Mouse (Mus musculus): Measurements from ENCODE around the gene Grxcr1. TPM values are rescaled to one million over a fixed set of nuclear protein-coding genes. Genes with fewer than 3 reads are reported as not detected.

Gene Grxcr1
- polyA plus RNA-seq, 1 experiment from 2014 or later, result not detected

DNA sequence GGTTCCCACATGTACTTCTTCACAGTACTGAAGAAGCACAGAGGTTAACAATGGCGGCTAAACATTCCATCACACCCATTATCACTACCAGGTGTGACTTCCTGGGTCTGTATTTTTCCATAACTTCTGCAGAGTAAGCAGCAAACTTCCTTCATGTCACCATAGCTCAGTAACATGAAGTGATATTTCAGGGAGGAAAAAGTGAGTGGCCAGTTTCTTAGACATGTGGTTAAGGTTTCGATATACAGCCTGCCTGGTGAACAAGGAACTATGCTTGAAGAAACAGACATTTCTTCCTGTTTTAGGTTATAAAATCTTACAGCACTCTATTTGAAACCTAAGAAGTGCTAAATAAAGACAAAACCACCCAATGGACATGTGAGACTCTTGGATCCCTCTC, 1.7 kb downstream of the Grxcr1 start:
- Histone ChIP-seq H3K9me3 (no peaks in the 10 kb centered on the region), H3K27me3 (replicated peaks) (no peaks in the 10 kb centered on the region), H3K4me2 (no peak overlapping the region), H3K36me3 (no peaks in the 10 kb centered on the region), H3K4me3 (replicated peaks) (no peak overlapping the region), H3K27ac (no peak overlapping the region), H3K4me1 (no peaks in the 10 kb centered on the region), H3K9ac (no peak overlapping the region)
- 80% methylated on average over 2 of the region's 2 CpGs for WGBS
- ATAC-seq (ENCODE audit: insufficient read depth, low FRiP score, low read depth), result no peak

DNA sequence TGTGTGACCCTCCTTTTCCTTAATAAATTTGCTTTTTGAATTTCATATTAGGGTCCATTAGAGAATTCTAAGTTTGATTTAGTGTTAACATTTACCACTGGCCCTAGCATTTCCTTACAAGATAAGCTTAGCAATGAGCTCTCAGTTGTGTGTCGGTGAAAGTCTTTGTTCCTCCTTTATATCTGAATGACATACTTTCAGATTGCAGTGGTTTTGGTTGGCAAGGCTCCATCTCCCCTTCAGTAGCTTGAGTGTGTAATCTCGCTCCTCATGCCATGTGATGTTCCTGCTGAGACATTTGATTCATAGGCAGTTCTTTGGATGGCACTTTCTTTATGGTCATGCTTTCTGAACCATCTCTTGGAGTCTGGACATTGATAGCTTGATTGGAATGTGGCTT, 7.4 kb downstream of the Grxcr1 start:
- no peak overlapping the region for H3K4me2 ChIP-seq
- H3K4me3 ChIP-seq (replicated peaks), result no peak overlapping the region
- H3K36me3 ChIP-seq, result no peaks in the 10 kb centered on the region
- no peak overlapping the region for H3K9ac ChIP-seq
- no peaks in the 10 kb centered on the region for H3K9me3 ChIP-seq
- H3K4me1 ChIP-seq, result no peaks in the 10 kb centered on the region
- WGBS, result 73% methylated on average over 2 of the region's 2 CpGs
- no peak for ATAC-seq (ENCODE audit: insufficient read depth, low FRiP score, low read depth)
- no peak overlapping the region for H3K27ac ChIP-seq
- no peaks in the 10 kb centered on the region for H3K27me3 ChIP-seq (replicated peaks)

GRCm38 (mm10) chr5:68043339-68043738, 11.7 kb downstream of the Grxcr1 start:
- no peaks in the 10 kb centered on the region for H3K27me3 ChIP-seq (replicated peaks)
- H3K27ac ChIP-seq, result no peak overlapping the region
- no peaks in the 10 kb centered on the region for H3K9me3 ChIP-seq
- H3K36me3 ChIP-seq, result no peaks in the 10 kb centered on the region
- 89% methylated on average over 5 of the region's 5 CpGs for WGBS
- no peaks in the 10 kb centered on the region for H3K4me1 ChIP-seq
- ATAC-seq (ENCODE audit: insufficient read depth, low FRiP score, low read depth), result no peak
- no peak overlapping the region for H3K9ac ChIP-seq
- H3K4me3 ChIP-seq (replicated peaks), result no peak overlapping the region
- H3K4me2 ChIP-seq, result no peak overlapping the region

GRCm38 (mm10) chr5:68048783-68049182, 17.1 kb downstream of the Grxcr1 start:
- no peak overlapping the region for H3K4me2 ChIP-seq
- no peaks in the 10 kb centered on the region for H3K9me3 ChIP-seq
- no peaks in the 10 kb centered on the region for H3K36me3 ChIP-seq
- no peaks in the 10 kb centered on the region for H3K27me3 ChIP-seq (replicated peaks)
- no peaks in the 10 kb centered on the region for H3K4me1 ChIP-seq
- ATAC-seq (ENCODE audit: insufficient read depth, low FRiP score, low read depth), result no peak
- WGBS, result 53% methylated on average over 4 of the region's 4 CpGs
- H3K27ac ChIP-seq, result no peak overlapping the region
- H3K4me3 ChIP-seq (replicated peaks), result no peak overlapping the region
- H3K9ac ChIP-seq, result no peak overlapping the region

DNA sequence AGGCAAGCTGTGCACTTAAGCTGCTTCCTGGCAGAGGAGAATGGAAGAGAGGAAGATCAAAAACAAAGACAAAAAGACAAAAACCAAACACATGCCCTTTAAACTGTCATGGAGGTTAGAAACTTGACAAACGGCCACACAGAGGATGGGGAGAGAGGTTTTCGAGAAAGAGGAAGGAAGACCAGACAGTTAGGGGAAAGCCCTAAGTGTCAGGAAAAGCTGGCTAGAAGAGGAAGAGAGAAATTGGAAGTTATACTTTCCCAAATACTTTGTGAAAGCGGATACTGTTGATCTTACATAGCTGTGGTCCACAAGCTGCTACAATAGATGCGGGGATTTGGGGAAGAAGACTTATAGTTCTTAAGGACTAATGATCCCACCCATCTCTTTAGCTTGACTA, 17.9 kb downstream of the Grxcr1 start:
- no peaks in the 10 kb centered on the region for H3K4me1 ChIP-seq
- no peak overlapping the region for H3K9ac ChIP-seq
- H3K36me3 ChIP-seq, result no peaks in the 10 kb centered on the region
- no peak for ATAC-seq (ENCODE audit: insufficient read depth, low FRiP score, low read depth)
- 52% methylated on average over 4 of the region's 4 CpGs for WGBS
- no peaks in the 10 kb centered on the region for H3K27me3 ChIP-seq (replicated peaks)
- H3K4me3 ChIP-seq (replicated peaks), result no peak overlapping the region
- H3K4me2 ChIP-seq, result no peak overlapping the region
- no peak overlapping the region for H3K27ac ChIP-seq
- no peaks in the 10 kb centered on the region for H3K9me3 ChIP-seq

GRCm38 (mm10) chr5:68051101-68051500, 19.5 kb downstream of the Grxcr1 start:
- no peaks in the 10 kb centered on the region for H3K4me1 ChIP-seq
- ATAC-seq (ENCODE audit: insufficient read depth, low FRiP score, low read depth), result no peak

DNA sequence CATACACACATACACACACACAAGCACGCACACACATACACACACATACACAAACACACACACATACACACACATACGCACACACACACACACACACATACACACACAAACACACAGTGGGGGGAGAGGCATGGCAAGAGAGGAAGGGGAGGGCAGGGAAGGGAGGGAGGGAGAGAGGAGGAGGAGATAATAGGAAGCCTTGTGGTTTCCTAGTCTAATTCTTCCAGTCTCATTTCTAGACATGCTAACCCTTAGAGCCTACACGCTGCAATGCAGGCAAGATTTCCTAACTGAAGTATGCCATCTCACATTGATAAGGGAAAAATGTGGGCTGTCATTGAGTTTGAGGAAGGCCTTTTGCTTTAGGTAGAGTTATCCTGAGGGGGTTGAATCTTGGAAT, 25.9 kb downstream of the Grxcr1 start:
- no peaks in the 10 kb centered on the region for H3K27me3 ChIP-seq (replicated peaks)

More at GRCm38 (mm10) chr5:68051101-68051500, 19.5 kb downstream of the Grxcr1 start:
- Histone ChIP-seq H3K27ac (no peak overlapping the region), H3K9me3 (no peaks in the 10 kb centered on the region), H3K4me3 (replicated peaks) (no peak overlapping the region), H3K9ac (no peak overlapping the region), H3K36me3 (no peaks in the 10 kb centered on the region), H3K4me2 (no peak overlapping the region), H3K27me3 (replicated peaks) (no peaks in the 10 kb centered on the region)
- 59% methylated on average over 5 of the region's 5 CpGs for WGBS

DNA sequence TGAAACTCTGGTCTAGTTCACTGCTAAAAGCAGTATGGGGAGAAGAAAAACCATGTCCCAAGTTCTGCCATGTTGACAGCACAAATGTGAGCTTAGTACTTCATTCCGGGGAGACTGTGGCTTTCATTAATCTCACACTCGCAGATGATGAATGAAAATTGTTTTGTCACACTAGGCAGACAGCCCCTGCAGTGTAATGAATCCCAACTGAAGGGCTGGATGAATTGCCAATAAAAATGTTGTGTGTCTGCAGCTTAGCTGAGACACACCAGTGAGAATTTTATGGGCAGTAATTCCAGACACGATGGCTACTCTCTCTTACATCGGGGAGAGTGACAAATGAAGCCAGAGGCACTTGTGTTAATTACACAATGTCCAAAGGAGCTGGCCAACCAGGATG, 37.1 kb downstream of the Grxcr1 start:
- Histone ChIP-seq H3K4me2 (no peak overlapping the region), H3K4me3 (replicated peaks) (no peak overlapping the region), H3K27ac (no peak overlapping the region), H3K27me3 (replicated peaks) (no peaks in the 10 kb centered on the region), H3K9ac (no peak overlapping the region), H3K9me3 (no peaks in the 10 kb centered on the region), H3K4me1 (no peaks in the 10 kb centered on the region), H3K36me3 (no peaks in the 10 kb centered on the region)
- 60% methylated on average over 4 of the region's 4 CpGs for WGBS
- no peak for ATAC-seq (ENCODE audit: insufficient read depth, low FRiP score, low read depth)

More for the DNA sequence above, 25.9 kb downstream of the Grxcr1 start:
- no peaks in the 10 kb centered on the region for H3K4me1 ChIP-seq
- WGBS, result 78% methylated on average over 3 of the region's 3 CpGs
- no peak overlapping the region for H3K4me3 ChIP-seq (replicated peaks)
- no peaks in the 10 kb centered on the region for H3K36me3 ChIP-seq
- H3K27ac ChIP-seq, result no peak overlapping the region
- no peak for ATAC-seq (ENCODE audit: insufficient read depth, low FRiP score, low read depth)
- H3K4me2 ChIP-seq, result no peak overlapping the region
- no peaks in the 10 kb centered on the region for H3K9me3 ChIP-seq
- no peak overlapping the region for H3K9ac ChIP-seq

GRCm38 (mm10) chr5:68070308-68070707, 38.7 kb downstream of the Grxcr1 start:
- no peaks in the 10 kb centered on the region for H3K4me1 ChIP-seq
- no peak for ATAC-seq (ENCODE audit: insufficient read depth, low FRiP score, low read depth)
- H3K27ac ChIP-seq, result no peak overlapping the region
- 86% methylated on average over 3 of the region's 3 CpGs for WGBS
- H3K9ac ChIP-seq, result no peak overlapping the region
- no peak overlapping the region for H3K4me3 ChIP-seq (replicated peaks)
- no peaks in the 10 kb centered on the region for H3K27me3 ChIP-seq (replicated peaks)
- H3K4me2 ChIP-seq, result no peak overlapping the region
- no peaks in the 10 kb centered on the region for H3K9me3 ChIP-seq
- H3K36me3 ChIP-seq, result no peaks in the 10 kb centered on the region

DNA sequence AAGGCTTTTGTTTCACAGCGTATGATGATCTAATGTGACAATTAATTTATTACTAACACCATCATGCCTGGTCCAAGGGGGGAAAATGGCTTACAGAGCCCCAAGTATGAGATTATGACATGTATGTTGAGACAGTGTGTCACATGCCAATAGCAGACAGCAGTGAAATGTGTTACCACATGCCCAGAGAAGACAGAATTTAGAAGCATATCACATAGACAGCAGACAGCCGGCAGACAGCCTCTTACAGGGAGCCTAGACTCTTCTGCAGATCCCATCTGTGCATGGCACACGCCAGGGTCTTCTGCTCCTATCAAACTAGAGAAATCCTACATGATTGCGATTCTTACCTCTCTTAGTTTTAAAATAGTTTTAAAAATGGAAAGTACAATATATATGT, 40.2 kb downstream of the Grxcr1 start:
- Histone ChIP-seq H3K4me1 (no peaks in the 10 kb centered on the region), H3K27me3 (replicated peaks) (no peaks in the 10 kb centered on the region), H3K9ac (no peak overlapping the region), H3K4me3 (replicated peaks) (no peak overlapping the region), H3K27ac (no peak overlapping the region), H3K36me3 (no peaks in the 10 kb centered on the region), H3K9me3 (no peaks in the 10 kb centered on the region), H3K4me2 (no peak overlapping the region)
- ATAC-seq (ENCODE audit: insufficient read depth, low FRiP score, low read depth), result no peak
- WGBS, result 86% methylated on average over 4 of the region's 4 CpGs

DNA sequence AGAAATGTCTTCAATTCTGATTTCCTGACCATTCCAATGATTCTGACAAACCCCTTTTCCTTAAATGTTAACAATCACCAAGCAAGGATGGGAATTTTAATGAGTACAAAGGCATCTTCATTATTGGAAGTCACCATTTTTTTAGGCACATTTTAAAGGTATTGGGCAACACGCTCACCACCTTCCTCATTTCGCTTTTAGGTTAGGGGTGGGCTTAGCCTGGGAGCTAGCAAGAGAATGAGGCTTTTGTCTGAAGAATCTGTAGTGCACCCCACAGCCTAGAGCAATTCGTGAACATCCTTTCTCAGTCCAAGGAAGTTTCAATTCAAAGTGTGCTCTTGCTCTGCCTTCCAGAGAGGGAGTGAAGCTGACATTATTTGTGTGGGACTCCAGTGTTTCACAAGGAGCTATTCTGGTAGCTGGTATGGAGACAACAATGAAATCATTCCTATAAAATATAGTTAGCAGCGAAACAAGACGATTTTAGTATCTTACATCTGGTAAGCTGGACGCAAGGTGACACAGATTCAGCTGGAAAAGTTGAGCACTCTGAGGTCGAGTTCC, 55.0 kb downstream of the Grxcr1 start:
- no peaks in the 10 kb centered on the region for H3K27me3 ChIP-seq (replicated peaks)
- H3K4me2 ChIP-seq, result no peak overlapping the region
- no peak overlapping the region for H3K27ac ChIP-seq
- H3K36me3 ChIP-seq, result no peaks in the 10 kb centered on the region
- 75% methylated on average over 7 of the region's 7 CpGs for WGBS
- H3K4me3 ChIP-seq (replicated peaks), result no peak overlapping the region
- H3K4me1 ChIP-seq, result no peaks in the 10 kb centered on the region
- ATAC-seq (ENCODE audit: insufficient read depth, low FRiP score, low read depth), result no peak
- no peaks in the 10 kb centered on the region for H3K9me3 ChIP-seq
- H3K9ac ChIP-seq, result no peak overlapping the region

DNA sequence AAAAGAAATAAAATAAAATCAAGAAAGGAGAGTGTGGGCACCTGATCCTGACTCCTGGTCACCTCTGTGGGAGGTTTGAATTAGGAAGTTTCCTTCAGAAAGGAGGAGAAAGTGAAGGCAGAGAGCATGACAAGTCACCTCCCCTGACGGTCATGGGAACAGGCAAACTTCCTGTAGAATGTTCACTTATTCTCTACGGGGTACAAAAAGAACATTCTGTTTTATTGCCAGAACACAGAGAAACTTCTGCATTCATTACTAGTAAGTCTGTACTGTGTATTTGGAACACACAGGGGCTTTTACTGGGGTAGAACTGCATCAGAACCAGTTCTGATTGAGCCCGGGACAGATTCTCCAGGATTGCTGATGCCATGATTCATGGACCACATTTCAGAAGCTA, 55.5 kb downstream of the Grxcr1 start:
- Histone ChIP-seq H3K27me3 (replicated peaks) (no peaks in the 10 kb centered on the region), H3K4me1 (no peaks in the 10 kb centered on the region), H3K27ac (no peak overlapping the region), H3K4me3 (replicated peaks) (no peak overlapping the region), H3K4me2 (no peak overlapping the region), H3K9me3 (no peaks in the 10 kb centered on the region), H3K36me3 (no peaks in the 10 kb centered on the region), H3K9ac (no peak overlapping the region)
- WGBS, result 71% methylated on average over 3 of the region's 3 CpGs
- ATAC-seq (ENCODE audit: insufficient read depth, low FRiP score, low read depth), result no peak

- Histone ChIP-seq H3K4me3 (replicated peaks) (no peak overlapping the region), H3K4me1 (no peaks in the 10 kb centered on the region), H3K27me3 (replicated peaks) (no peaks in the 10 kb centered on the region), H3K9me3 (no peaks in the 10 kb centered on the region), H3K27ac (no peak overlapping the region), H3K4me2 (no peak overlapping the region), H3K9ac (no peak overlapping the region), H3K36me3 (no peaks in the 10 kb centered on the region)
- ATAC-seq (ENCODE audit: insufficient read depth, low FRiP score, low read depth), result no peak
- WGBS, result 48% methylated on average over 2 of the region's 2 CpGs
These were observed 61.5 kb downstream of the Grxcr1 start for GRCm38 (mm10) chr5:68093085-68093484.

Measured in stomach, embryonic 15.5 days (tissue).